Mouse (Mus musculus) stomach, postnatal 0 days (tissue): ENCODE data around the gene Kitl. TPM values are rescaled to one million over a fixed set of nuclear protein-coding genes. Genes with fewer than 3 reads are reported as not detected.

Experiments
- ATAC-seq: fragments of 200-750 bp; cut with Nextera tagmentation; 2 replicates; pipeline ENCODE4 v1.8.0; 2017; ENCODE audit not compliant: low FRiP score, low TSS enrichment
- DNase-seq: peaks from one replicate; pipeline ENCODE4 v3.0.0-alpha.2; 2016; ENCODE audit warnings: low spot score
- H3K27ac ChIP-seq: fragments of 300-500 bp; sonication (generic); replicated peaks from 2 replicates; pipeline ENCODE4 v1.5.1; 2014; ENCODE audit warnings: mild to moderate bottlenecking, control low read depth
- H3K27me3 ChIP-seq: fragments of 300-500 bp; sonication (generic); 2 replicates; pipeline ENCODE4 v1.6.1; 2014; ENCODE audit warnings: low read length; ENCODE audit not compliant: control insufficient read depth, insufficient read depth
- H3K36me3 ChIP-seq: fragments of 300-500 bp; sonication (generic); 2 replicates; pipeline ENCODE4 v1.6.1; 2014; ENCODE audit warnings: low read length, mixed read lengths; ENCODE audit not compliant: control insufficient read depth, insufficient read depth
- H3K4me1 ChIP-seq: fragments of 300-500 bp; sonication (generic); replicated peaks from 2 replicates; pipeline ENCODE4 v1.6.1; 2014; ENCODE audit warnings: antibody characterized with exemption; ENCODE audit not compliant: control insufficient read depth, insufficient read depth
- H3K4me2 ChIP-seq: fragments of 300-500 bp; sonication (generic); replicated peaks from 2 replicates; pipeline ENCODE4 v1.6.1; 2014; ENCODE audit warnings: low read depth, mild to moderate bottlenecking, control low read depth, moderate library complexity
- H3K4me3 ChIP-seq: fragments of 300-500 bp; sonication (generic); 2 replicates; pipeline ENCODE4 v1.5.1; 2014; ENCODE audit warnings: low read depth, low read length, control low read depth
- H3K9ac ChIP-seq: fragments of 300-500 bp; sonication (generic); 2 replicates; pipeline ENCODE4 v1.6.1; 2014; ENCODE audit warnings: mild to moderate bottlenecking, low read length, control low read depth, mixed read lengths
- H3K9me3 ChIP-seq: fragments of 300-500 bp; sonication (generic); 2 replicates; pipeline ENCODE4 v1.6.1; 2016; ENCODE audit warnings: low read length; ENCODE audit not compliant: control insufficient read depth
- CTCF ChIP-seq: IDR thresholded peaks from 2 replicates; pipeline ENCODE4 v1.5.1; 2016; ENCODE audit warnings: antibody characterized with exemption, low read depth, mild to moderate bottlenecking, moderate library complexity
- EP300 ChIP-seq: optimal IDR thresholded peaks from 2 replicates; pipeline ENCODE3; 2016; ENCODE audit warnings: antibody characterized with exemption
- WGBS: fragments of 180-500 bp; shearing (Covaris S2); extraction: QIAGEN DNeasy Blood & Tissue Kit; methylation state at CpG from one replicate; pipeline ENCODE4 v1.1.7; 2014; 5-methylcytosine and 5-hydroxymethylcytosine counted together
- polyA plus RNA-seq: library from polyadenylated mRNA; unstranded; fragments of >200 nt; fragmentation: Nextera tagmentation; extraction: Ambion mirVana; gene quantifications from 2 replicates; pipeline ENCODE4 v1.2.1, GENCODE M21; 2015

Kitl gene
- polyA plus RNA-seq = 13.9 and 20.6 TPM in 2 replicates

GRCm38 (mm10) chr10:100015370-100016325, at the start of gene Kitl:
Gene Kitl, plus strand, starts transcription at chr10:100015630.
- Histone ChIP-seq H3K4me3 (peak within 1 kb of the TSS; percentile 87), H3K4me1 (peaks cover 2% of the 10 kb centered on the region; the same call in 1 of the 2 replicates), H3K9ac (peak within 1 kb of the TSS; percentile 75), H3K27me3 (no peaks in the 10 kb centered on the region), H3K27ac (peak within 1 kb of the TSS; percentile 91), H3K4me2 (peak within 1 kb of the TSS; percentile 85), H3K9me3 (no peaks in the 10 kb centered on the region), H3K36me3 (no peaks in the 10 kb centered on the region)
- DNase-seq (peak; percentile 91), ATAC-seq (peak; percentile 87)
- TF ChIP-seq CTCF (no peak), EP300 (no peak)
- WGBS = under 1% methylated on average over 67 of the region's 70 CpGs

- TF ChIP-seq CTCF (no peak), EP300 (no peak)
- no peak overlapping the region for H3K9ac ChIP-seq
- ATAC-seq = no peak
Measured at GRCm38 (mm10) chr10:99972866-99973265, 42.6 kb upstream of the Kitl start.

GRCm38 (mm10) chr10:99980096-99980495, 35.3 kb upstream of the Kitl start:
- WGBS = 66% methylated on average over 3 of the region's 3 CpGs
- Histone ChIP-seq H3K9me3 (no peaks in the 10 kb centered on the region), H3K36me3 (no peaks in the 10 kb centered on the region), H3K27me3 (no peaks in the 10 kb centered on the region), H3K4me2 (no peak overlapping the region), H3K9ac (no peak overlapping the region), H3K27ac (no peak overlapping the region), H3K4me1 (no peaks in the 10 kb centered on the region), H3K4me3 (no peak overlapping the region)
- DNase-seq (no peak), ATAC-seq (no peak)
- TF ChIP-seq EP300 (no peak), CTCF (no peak)

More at GRCm38 (mm10) chr10:99972866-99973265, 42.6 kb upstream of the Kitl start:
- DNase-seq = no peak
- 58% methylated on average over 8 of the region's 8 CpGs for WGBS
- Histone ChIP-seq H3K4me3 (no peak overlapping the region), H3K27ac (no peak overlapping the region), H3K9me3 (no peaks in the 10 kb centered on the region), H3K4me2 (no peak overlapping the region), H3K36me3 (no peaks in the 10 kb centered on the region), H3K27me3 (no peaks in the 10 kb centered on the region), H3K4me1 (no peaks in the 10 kb centered on the region)

GRCm38 (mm10) chr10:99980916-99981315, 34.5 kb upstream of the Kitl start:
- Histone ChIP-seq H3K27me3 (no peaks in the 10 kb centered on the region), H3K9me3 (no peaks in the 10 kb centered on the region), H3K36me3 (no peaks in the 10 kb centered on the region), H3K4me2 (no peak overlapping the region), H3K9ac (no peak overlapping the region), H3K4me3 (no peak overlapping the region), H3K4me1 (no peaks in the 10 kb centered on the region), H3K27ac (no peak overlapping the region)
- no peak for TF ChIP-seq EP300
- TF ChIP-seq CTCF = no peak
- DNase-seq = no peak
- ATAC-seq = no peak
- 58% methylated on average over 2 of the region's 2 CpGs for WGBS

GRCm38 (mm10) chr10:99981887-99982286, 33.5 kb upstream of the Kitl start:
- no peak for DNase-seq
- 80% methylated on average over 5 of the region's 5 CpGs for WGBS
- no peak for ATAC-seq

GRCm38 (mm10) chr10:99986745-99987144, 28.7 kb upstream of the Kitl start:
- no peak for ATAC-seq
- no peak for DNase-seq
- no peak overlapping the region for H3K4me2 ChIP-seq

More at GRCm38 (mm10) chr10:99981887-99982286, 33.5 kb upstream of the Kitl start:
- Histone ChIP-seq H3K4me1 (no peaks in the 10 kb centered on the region), H3K27ac (no peak overlapping the region), H3K4me2 (no peak overlapping the region), H3K27me3 (no peaks in the 10 kb centered on the region), H3K9ac (no peak overlapping the region), H3K4me3 (no peak overlapping the region), H3K36me3 (no peaks in the 10 kb centered on the region), H3K9me3 (no peaks in the 10 kb centered on the region)
- TF ChIP-seq CTCF (no peak), EP300 (no peak)

More at GRCm38 (mm10) chr10:99986745-99987144, 28.7 kb upstream of the Kitl start:
- Histone ChIP-seq H3K4me3 (no peak overlapping the region), H3K9me3 (no peaks in the 10 kb centered on the region), H3K27me3 (no peaks in the 10 kb centered on the region), H3K4me1 (no peaks in the 10 kb centered on the region), H3K27ac (no peak overlapping the region), H3K36me3 (no peaks in the 10 kb centered on the region), H3K9ac (no peak overlapping the region)
- 62% methylated on average over 8 of the region's 8 CpGs for WGBS
- no peak for TF ChIP-seq CTCF
- TF ChIP-seq EP300 = no peak
